Mouse (Mus musculus) kidney, adult 2 months (tissue): ENCODE results near the gene Sla2.

Experiments
- CTCF ChIP-seq: fragments of 200-500 bp; conservative IDR thresholded peaks from 2 replicates; pipeline ENCODE4 v1.5.1; 2011; ENCODE audit warnings: low read depth, mild to moderate bottlenecking, control low read depth, low read length, moderate library complexity, mixed read lengths; ENCODE audit not compliant: insufficient read depth, insufficient read length
- POLR2A ChIP-seq: fragments of 200-500 bp; IDR thresholded peaks from one replicate; pipeline ENCODE4 v1.6.1; 2011; ENCODE audit warnings: low read depth, low read length, control low read depth

DNA sequence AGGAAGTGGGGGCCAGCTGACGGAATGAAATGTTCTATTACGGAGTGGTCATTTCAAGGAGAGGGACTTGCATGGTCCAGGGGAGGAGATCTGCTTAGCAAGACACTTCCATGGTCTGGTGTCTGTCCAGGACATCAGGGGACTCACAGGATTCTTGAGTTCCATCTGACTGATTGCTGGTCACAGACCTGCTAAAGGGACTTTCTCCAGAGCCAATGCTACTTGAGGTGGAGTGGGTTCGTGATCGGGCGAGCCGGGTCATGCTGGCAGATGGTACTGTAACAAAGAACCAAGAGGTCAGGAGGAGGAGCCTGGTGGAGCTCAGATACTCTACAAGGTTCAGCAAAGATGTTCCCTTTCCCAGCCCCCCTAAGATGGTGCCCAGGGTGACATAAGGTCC, 41.6 kb upstream of the Sla2 start:
- TF ChIP-seq CTCF (no peak), POLR2A (no peak)
